Mouse (Mus musculus): ENCODE measurements around the gene Odf4.
A peak's percentile ranks its signal among the peaks of the same experiment; 100 is the strongest.
"Not testable (repeated sequence)": the region's sequence is repeated elsewhere in the genome, so short reads cannot be mapped to it uniquely, and the experiment has no call there.

Gene Odf4

GRCm38 (mm10) chr11:68926981-68927380, at the start of gene Odf4:
TSS of gene Odf4 (minus strand) at chr11:68927081.
- DNase-seq, result no peak

DNA sequence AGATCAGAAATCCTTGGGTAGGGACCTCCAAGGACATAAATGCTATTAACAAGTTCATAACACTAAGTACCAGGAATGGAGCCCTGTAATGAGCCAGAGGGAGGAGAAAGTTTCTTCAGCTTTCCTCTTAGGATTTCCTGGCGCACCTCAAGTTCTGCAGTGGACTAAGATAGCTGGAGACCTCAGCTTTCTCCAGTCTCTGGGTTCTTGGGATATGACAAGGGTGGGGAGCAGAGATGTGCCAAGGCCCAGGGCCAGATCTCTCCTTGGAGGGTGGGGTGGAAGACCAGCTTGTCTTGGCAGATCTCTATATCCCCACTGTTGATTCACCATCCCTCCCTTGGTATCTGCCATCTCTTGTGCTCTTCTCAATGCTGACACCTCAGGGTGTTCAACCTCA, 48.7 kb upstream of the Odf4 start:
- no peak for DNase-seq

DNA sequence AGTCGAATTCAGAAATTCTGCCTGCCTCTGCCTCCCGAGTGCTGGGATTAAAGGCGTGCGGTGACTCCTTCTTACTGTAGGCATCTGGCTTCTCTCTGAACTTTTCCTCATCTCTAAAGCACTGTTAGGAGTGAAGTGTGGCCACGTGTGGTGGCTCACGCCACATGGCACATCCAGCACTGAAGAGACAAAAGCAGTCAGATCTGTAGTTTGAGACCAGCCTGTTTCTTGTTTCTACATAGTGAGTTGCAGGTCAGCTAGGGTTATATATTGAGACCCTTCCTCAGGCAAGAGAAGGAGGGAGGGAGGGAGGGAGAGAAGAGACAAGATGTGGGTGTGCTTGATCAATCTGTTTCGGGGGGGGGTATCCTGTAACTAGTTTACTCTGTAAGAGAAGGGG, 48.2 kb upstream of the Odf4 start, which contains the start of gene Rangrf:
TSS of gene Rangrf (minus strand) at position 101 of the 400 bp plus-strand sequence.
- DNase-seq, result no peak

DNA sequence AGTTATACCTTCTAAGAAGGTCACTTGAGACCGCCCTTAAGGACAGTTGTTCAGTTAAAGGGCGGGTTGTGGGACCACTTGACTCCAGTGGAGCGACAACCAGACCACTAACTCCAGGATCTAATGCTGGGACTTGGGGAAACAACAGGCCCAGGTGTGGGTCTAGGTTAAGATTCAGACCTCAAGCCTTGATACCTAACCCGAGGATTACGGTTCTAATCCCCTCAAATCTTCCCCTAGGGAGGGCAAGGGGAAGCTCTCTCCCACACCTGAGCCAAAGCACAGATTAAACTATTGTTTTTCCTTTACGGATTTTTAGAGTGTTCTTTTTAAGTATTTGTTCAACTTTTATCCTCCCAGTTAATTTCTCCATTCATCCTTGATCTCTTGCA, 47.2 kb upstream of the Odf4 start:
- DNase-seq, result no peak

DNA sequence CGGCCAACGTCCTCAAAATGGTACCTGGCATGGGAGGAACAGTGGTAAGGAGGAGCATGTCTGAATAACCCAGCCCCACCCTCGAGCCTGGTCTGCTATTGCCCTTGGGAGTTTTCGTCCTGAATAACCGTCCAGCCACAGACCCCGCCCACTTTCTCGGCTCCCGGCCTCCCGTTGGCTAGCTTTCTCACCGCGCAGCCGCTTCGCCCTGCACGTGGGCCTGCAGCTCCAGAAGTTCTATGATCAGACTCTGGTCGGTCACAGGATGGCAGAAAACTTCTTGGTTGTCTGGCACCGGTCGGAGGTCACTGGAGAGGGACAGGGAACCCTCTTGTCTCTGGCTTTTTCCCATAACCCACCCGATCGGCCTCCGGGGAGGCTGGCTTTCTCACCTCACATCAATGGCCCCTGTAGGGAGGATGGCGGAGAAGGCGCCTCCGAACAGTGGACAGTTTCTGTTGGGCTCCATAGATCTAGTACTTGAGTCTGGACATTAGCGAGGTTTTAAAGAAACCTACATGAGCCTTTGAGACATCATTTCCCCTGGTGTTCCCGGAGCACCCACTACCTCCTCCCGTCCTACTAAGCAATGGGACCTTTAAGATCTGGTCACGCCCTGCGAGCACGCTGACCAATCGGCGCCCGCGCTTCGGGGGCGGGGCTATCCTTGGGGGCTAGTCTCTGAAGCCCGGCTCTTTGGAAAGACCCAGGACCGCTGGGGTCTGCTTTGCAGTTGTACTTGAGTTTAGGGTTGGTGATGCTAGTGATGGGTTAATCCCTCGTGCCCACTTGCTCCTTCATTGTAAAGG, 46.6 kb upstream of the Odf4 start:
- peak; percentile 93 for DNase-seq

GRCm38 (mm10) chr11:68970232-68970631, 43.4 kb upstream of the Odf4 start:
- peak; percentile 76 for DNase-seq

- no peak for DNase-seq
These were observed 41.9 kb upstream of the Odf4 start for GRCm38 (mm10) chr11:68968752-68969151.

DNA sequence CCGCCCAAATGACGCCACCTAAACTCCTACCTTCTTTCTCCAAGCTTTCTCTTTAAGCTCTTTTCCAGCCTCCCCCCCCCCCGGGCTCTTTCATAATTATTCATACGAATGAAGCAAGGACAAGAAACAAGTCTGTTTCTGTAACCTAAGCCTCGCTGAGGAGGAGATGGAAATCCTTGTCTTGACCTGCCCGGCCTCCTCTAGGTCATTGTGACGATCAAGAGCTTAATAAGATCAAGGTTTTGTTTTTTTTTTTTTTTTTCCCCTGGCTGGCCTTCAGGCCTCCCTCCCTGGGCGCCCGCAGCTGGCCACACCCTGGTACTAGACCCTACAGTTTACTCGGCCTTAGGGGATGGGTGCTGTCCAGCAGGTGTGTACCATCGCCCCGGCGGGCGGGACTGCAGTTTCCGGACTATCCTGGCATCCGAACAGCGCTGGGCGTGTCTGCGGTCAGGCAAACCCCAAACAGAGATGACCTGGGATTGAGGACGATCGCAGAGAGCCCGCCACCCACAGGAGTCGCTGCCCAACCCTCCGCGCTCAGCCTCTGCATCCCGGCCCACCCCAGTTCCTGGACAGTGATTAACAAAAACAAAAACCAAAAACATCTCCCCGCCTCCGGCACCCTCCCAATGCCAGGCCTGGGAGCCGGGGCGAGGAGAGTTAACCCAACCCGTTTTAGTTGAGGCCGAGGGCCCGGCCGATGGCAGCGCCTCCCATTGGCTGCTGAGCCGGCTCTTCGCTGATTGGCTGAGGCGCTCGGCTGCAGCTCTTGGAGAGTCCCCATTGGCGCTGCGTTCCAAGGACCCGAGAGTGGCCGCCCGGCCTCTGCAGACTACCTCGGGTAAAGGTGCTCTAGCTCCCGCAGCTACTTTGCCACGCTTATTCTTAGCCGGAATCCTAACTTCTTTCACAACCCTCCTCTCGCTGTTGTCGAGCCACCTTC, 40.7 kb upstream of the Odf4 start, which contains the start of gene Slc25a35:
TSS of gene Slc25a35 (plus strand) at position 795 of the 946 bp plus-strand sequence.
- DNase-seq, result peak; percentile 95

DNA sequence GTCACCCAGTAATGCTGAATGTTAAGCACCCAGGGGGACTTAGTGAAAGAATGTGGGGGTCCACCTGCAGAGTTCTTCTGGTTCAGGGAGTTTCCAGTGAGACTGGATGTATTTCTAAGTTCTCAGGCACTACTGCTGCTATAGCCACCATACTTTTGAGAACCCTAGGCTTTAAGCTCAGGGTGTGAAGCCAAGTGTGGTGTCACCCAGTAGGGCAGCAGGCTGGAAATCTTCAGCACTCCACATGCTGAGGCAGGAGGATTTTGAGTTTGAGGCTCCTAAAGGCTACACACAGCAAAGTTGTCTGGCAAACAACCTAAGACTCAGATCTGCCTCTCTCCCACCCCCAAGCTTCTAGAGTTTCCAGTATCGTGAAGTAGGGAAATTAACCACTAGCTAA, 39.7 kb upstream of the Odf4 start:
- no peak for DNase-seq

GRCm38 (mm10) chr11:68965845-68966244, 39.0 kb upstream of the Odf4 start:
- peak; percentile 84 for DNase-seq

- no peak for DNase-seq
These were observed 38.2 kb upstream of the Odf4 start for GRCm38 (mm10) chr11:68965050-68965449.

GRCm38 (mm10) chr11:68963405-68963804, 36.5 kb upstream of the Odf4 start:
- no peak for DNase-seq

DNA sequence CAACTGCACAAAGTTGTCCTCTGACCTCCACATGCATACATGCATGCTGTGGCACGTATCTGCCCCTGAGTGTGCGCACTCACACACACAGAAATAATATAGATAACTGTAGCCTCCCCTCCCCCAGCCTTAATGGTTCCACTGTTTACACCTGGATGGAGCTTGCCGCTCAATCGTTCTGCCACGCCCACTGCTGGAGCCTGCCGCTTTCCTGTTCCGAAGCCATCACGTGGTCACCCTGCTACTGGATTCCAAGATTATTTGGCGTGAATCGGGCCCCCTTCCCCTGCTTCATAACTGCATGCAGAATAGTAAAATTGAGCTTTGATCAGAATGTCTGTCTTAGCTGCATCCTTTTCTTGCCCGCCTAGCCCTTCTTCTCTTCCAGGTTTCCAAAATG, 35.3 kb upstream of the Odf4 start:
- DNase-seq, result not testable (repeated sequence)

GRCm38 (mm10) chr11:68961596-68961995, 34.7 kb upstream of the Odf4 start:
- DNase-seq, result no peak

DNA sequence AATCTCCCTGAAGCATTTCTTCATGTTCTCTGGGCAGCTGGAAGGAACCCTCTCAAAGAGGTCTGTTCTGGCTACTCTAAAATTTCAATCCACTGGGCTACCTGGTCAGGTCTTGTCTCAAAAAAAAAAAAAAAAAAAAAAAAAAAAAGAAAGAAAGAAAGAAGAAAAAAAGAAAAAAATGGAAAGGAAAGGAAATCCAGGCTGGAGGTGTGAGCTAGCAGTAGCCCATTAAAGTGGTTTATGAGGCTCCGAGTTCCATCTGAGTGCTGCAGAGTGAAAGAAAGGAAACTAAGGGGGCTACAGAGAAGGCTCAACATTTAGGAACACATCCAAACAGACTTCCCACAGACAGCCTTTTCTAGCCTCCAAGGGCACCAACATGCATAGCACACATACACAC, 31.1 kb upstream of the Odf4 start:
- no peak for DNase-seq

DNA sequence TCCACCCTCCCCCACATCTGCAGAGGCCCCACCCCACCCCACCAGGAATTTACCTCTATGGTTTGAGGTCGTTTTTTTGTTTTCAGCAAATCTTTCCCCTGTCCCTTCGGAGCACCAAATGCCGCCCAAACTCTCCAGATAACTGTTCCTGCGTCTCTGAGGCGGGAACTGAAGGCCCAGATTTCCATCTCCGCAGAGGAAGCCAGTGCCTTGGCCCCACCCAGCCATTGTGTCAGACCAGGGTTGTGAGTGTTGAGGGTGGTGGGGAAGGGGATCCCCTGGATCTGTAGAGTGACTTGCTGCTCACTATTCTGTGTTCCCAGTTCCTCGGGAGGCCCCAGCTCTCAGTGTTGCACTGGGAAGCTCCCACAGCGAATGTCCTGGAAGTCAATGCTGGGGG, 30.4 kb upstream of the Odf4 start, which contains the start of gene Arhgef15:
TSS of gene Arhgef15 (minus strand) at position 173 of the 400 bp plus-strand sequence.
- DNase-seq, result peak; percentile 60

- DNase-seq, result peak; percentile 69
These were observed 29.8 kb upstream of the Odf4 start for GRCm38 (mm10) chr11:68956697-68957096.

GRCm38 (mm10) chr11:68956107-68956506, 29.2 kb upstream of the Odf4 start:
- peak; percentile 65 for DNase-seq

DNA sequence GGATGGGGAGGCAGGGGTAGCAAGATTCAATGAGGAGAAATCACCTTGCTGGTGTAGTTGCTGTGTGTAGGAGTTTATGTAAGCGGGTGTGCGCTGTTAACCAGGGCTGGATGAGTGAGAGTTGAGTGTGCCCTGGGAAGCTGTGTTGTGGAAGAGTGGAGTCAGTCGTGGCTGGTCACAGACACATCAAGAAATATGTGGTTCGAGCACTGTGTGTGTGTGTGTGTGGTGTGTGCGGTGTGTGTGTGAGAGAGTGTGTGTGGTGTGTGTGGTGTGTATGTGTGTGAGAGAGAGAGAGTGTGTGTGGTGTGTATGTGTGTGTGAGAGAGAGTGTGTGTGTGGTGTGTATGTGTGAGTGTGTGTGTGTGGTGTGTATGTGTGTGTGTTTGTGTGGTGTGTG, 28.6 kb upstream of the Odf4 start:
- DNase-seq, result no peak

DNA sequence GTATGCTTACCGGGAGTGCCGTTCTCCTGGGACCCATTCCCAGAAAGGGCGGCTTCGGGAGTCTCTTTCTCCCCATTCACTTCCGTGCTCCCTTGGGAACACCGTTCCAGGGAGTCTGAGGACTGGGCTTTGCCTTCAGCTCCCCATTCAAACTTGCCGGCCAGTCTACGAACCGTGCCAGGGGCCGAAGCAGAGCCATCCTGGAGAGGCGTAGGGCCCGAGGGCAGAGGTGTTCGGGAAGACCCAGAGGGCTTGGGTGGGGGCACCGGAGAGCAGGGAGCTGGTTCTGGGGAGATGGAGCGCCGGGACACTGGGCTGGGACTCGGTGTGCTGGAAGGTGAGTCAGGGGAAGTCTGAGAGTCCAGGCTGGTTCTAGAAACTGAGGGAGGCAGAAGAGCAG, 27.5 kb upstream of the Odf4 start:
- DNase-seq, result no peak

DNA sequence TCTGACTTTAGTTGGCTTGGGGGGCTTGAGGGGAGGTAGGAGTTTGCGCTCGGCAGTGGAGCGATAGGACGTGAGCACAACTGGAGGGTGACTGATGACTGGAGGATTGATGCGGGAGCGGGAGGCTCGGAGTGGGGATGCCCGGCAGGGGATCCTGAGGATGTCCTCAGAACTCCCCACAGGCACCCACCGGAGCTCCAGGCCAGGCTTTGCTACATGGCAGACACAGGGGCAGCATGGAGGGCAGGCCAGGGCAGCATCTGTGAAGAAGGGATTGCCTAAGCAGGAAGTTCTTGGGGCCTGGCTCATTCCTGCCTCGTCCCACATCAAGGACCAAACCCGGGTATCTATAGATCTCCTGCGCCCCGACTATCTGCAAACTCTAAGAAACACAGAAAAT, 27.0 kb upstream of the Odf4 start:
- DNase-seq, result no peak

- DNase-seq, result no peak
These were observed 20.7 kb upstream of the Odf4 start for GRCm38 (mm10) chr11:68947542-68947993.

DNA sequence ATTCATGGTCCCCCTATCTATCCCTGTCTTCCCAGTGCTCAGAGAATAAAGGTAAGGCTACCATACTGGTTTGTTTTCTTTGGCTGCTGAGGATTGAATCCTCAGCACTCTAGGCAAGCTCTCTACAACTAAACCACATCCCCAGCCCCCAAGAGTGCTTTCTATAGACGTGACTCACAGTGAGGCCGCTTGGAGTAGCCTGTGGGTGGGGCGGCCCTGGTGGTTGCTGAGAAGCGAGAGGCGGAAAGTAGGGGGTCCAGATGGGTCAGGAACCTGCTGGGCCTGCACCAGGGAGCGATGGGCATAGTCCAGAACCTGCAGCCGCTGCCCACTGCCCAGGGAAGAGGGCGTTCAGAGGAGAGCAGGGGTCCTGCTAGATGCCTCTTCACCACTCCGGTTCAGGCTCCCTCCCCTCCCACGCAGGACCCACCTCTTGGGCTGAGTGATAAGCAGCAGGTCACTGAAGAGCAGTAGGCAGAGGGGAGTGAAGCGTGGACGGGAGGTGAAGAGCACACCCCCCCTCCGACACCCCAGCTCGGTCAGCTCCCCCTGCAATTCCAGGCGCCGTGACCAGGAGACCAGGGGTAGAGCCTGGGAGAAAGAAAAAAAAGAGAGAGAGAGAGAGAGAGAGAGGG, 20.0 kb upstream of the Odf4 start:
- no peak for DNase-seq
